Mouse (Mus musculus) olfactory bulb, adult 2 months (tissue): ENCODE data around the gene Lax1.

ENCODE experiments used
- CTCF ChIP-seq: fragments of 200-500 bp; IDR thresholded peaks from 2 replicates; pipeline ENCODE4 v1.5.1; 2012; ENCODE audit warnings: low read depth, mild to moderate bottlenecking, low read length, moderate library complexity; ENCODE audit not compliant: insufficient read depth
- POLR2A ChIP-seq: fragments of 200-500 bp; IDR thresholded peaks from 2 replicates; pipeline ENCODE4 v1.6.1; 2012; ENCODE audit warnings: mild to moderate bottlenecking, low read depth, low read length, moderate library complexity; ENCODE audit not compliant: insufficient read depth

DNA sequence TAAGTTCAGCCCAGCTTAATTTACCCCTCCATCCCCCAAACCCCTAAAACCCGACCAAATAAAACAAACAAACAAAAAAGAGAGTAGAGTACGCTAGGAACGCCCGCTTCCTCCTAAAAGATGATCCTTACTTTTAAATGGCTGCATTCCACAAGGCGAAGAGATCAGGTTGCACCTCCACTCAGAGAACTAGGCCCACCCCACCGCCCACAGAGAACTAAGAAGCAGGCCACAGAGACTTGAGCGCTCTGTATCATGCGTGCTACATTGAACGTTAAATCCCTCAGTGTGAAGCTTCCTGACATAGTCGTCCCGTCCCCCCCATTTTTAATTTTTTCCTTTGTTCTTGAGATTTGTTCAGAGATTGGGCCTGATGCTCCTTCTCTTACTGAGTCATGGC lies 42.9 kb upstream of the Lax1 start:
- no peak for TF ChIP-seq CTCF
- no peak for TF ChIP-seq POLR2A
